Mouse (Mus musculus) brown adipose tissue, adult 24 weeks (tissue): Measurements from ENCODE around the gene Mcfd2. TPM values are rescaled to one million over a fixed set of nuclear protein-coding genes. Genes with fewer than 3 reads are reported as not detected.
"Not testable (repeated sequence)": the region's sequence is repeated elsewhere in the genome, so short reads cannot be mapped to it uniquely, and the experiment has no call there.

Experiments used
- H3K27ac ChIP-seq: fragments of 200-500 bp; replicated peaks from 2 replicates; pipeline ENCODE4 v1.5.1; 2012; ENCODE audit warnings: low read depth, mild to moderate bottlenecking, low read length
- H3K4me1 ChIP-seq: fragments of 200-500 bp; 2 replicates; pipeline ENCODE4 v1.6.1; 2012; ENCODE audit warnings: low read length, mixed read lengths; ENCODE audit not compliant: control insufficient read depth, insufficient read depth, insufficient read length
- H3K4me3 ChIP-seq: fragments of 200-500 bp; 2 replicates; pipeline ENCODE4 v1.5.1; 2012; ENCODE audit warnings: low read depth, mild to moderate bottlenecking, low read length, moderate library complexity; ENCODE audit not compliant: insufficient read depth
- polyA plus RNA-seq: library from polyadenylated mRNA; stranded (reverse); fragments of >200 nt; gene quantifications from 2 replicates; pipeline ENCODE4 v1.2.4, GENCODE M21; 2012; ENCODE audit not compliant: missing spikeins, insufficient read depth, insufficient read length

Gene Mcfd2
- 71.9 and 84.7 TPM in 2 replicates for polyA plus RNA-seq

DNA sequence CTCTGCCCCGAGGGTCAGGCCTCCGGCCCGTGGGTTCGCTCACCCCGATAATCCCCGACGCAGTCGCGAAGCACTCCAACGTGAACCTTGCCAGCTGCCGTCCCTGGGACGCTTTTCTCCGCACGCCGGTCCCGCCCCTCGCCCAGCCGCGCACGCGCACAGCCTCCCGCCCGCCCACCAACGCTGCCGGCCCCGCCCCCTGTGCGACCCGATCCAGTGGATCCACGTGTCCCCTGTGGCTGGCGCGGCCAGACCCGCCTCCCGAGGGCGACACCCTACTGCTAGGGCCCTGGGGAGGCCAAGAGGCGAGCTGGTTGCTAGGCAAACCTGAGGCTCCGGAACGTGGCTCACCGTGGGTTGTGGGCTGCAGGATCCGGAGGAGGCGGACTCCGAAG, at the start of gene Mcfd2:
Mcfd2 (minus strand) TSS at position 144 of the 395 bp plus-strand sequence.
- Histone ChIP-seq H3K4me1 (peaks cover 19% of the 10 kb centered on the region), H3K4me3 (peak within 1 kb of the TSS; percentile 80), H3K27ac (peak within 1 kb of the TSS; percentile 61)

DNA sequence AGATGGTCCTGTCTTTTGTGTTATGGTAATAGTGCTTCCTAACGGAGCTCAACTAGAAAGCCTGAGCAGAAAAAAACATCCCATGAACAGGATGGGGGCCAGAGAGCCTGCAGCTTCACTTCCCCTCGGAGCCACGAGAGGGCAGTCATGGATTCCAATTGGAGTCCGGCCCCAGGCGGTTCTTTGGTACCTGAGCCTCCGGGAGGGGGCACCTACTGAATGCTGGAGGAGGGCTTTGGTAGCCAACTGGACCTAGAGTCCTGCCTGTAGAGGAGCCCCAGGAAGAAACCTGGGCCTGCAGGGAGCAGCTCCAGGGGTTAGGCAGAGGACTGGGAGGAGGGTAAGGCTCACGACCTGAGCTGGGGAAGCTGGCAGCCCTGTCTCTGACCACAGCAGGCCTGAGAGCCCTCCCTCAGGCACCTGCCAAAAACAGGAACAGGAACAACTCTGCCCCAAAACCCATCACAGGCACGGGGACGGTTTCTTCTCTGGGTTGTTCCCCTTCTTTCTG, 49.3 kb upstream of the Mcfd2 start:
- H3K4me3 ChIP-seq, result no peak overlapping the region
- no peak overlapping the region for H3K27ac ChIP-seq
- peaks cover 5% of the 10 kb centered on the region; the same call in 1 of the 2 replicates for H3K4me1 ChIP-seq

DNA sequence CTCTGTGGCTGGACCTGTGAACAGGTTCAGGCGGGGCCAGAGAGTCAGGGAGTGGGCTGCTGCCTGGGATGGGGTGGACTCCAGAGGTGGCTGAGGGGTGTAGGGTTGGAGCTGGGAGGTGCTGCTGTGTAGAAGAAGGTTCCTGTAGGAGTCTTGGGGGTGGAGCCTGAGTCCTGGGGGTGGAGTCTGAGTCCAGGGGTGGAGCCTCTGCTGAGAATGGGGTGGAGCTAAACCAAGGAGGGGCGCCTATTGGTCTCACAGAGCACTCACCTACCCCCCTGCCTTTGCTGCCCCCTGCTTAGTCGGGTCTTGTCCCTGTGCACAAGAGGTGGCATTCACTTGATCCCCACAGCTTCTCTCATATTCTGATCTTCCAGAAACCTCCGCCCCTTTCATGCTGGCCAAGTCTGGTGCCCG, 48.8 kb upstream of the Mcfd2 start:
- Histone ChIP-seq H3K27ac (no peak overlapping the region), H3K4me3 (no peak overlapping the region), H3K4me1 (peaks cover 5% of the 10 kb centered on the region; the same call in 1 of the 2 replicates)

GRCm38 (mm10) chr17:87314121-87314520, 48.4 kb upstream of the Mcfd2 start:
- Histone ChIP-seq H3K4me3 (no peak overlapping the region), H3K27ac (no peak overlapping the region), H3K4me1 (peaks cover 5% of the 10 kb centered on the region; the same call in 1 of the 2 replicates)

DNA sequence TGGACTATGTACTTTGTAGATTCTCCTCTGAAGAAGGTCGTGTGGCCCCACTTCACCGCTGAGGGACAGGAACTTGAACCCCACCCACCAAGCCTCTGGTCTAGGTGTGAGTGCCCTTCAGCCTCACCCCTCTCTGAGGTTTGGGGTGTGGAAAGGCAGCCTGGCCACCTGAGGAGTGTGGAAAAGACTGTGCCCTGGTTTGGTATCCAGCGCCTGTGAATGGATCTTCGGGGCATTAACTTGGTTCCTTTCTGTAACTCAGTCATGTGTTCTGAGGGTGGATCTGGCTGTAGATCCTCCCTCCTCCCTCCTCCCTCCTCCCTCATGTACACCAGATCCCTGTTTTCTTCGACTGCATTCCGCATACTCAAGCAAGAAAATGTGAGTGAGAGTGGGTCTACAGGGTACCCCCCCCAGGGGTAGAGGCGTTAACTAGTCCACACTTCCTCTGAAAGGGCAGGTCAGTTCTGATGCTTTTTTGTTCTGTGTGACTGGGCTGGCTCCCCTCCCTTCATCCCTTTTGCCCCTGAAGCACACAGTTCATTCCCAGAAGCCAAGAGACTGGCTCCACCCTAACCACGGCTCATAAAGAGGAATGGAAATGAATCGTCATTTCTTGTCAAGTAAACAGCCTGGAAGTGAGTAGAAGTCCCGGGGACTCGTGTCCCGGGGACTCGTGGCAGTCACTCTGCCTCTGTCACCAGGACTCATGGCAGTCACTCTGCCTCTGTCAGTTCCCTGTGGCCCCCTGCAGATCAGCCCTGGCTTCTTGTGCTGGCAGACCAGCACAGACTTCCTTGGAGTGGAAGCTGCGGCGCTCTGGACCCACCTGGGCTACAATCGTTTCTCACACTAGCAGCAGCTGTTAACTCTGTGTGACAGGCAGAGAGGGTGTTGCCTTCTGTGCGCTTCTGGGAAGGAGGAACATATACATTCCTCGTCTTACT, 47.5 kb upstream of the Mcfd2 start:
- Histone ChIP-seq H3K4me1 (peaks cover 5% of the 10 kb centered on the region; the same call in 1 of the 2 replicates), H3K4me3 (no peak overlapping the region), H3K27ac (peak overlapping the region; percentile 37)

GRCm38 (mm10) chr17:87312351-87312750, 46.6 kb upstream of the Mcfd2 start:
- Histone ChIP-seq H3K27ac (no peak overlapping the region), H3K4me1 (peaks cover 5% of the 10 kb centered on the region; the same call in 1 of the 2 replicates), H3K4me3 (no peak overlapping the region)

- no peak overlapping the region for H3K4me3 ChIP-seq
- H3K4me1 ChIP-seq, result no peaks in the 10 kb centered on the region
- H3K27ac ChIP-seq, result no peak overlapping the region
These were observed 44.8 kb upstream of the Mcfd2 start for GRCm38 (mm10) chr17:87310497-87310896.

DNA sequence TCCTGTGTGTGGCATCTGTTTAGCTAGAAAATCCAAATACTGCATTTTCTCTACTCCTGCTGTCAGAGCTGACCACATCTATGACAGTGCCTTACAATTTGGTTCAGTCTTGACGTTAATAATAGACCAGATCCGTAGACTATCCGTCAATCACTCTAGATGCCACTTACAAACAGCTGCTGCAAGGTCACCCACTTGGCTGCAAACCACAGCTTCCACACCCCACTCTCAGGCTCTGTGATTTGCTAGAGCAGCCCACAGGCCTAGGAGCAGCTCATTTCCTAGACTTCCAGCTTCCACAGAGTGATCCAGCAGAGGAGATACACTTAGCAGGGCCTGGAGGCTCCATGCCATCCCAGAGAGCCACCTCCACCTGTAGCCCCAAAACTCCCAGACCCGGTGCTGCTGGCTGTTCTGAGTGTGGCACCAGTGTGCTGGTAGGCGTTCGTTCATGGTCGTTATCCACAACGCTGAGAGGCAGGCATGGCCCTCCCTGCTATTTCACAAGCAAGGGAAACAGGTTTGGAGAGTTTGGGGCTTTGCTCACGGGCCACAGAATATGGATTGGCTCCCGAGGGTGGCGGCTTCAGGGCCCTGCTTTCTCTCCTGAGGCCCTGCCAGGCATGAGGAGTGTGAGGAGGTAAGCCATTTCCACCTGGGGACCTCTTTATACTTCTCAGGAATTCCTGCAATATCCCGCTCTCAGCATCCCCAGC, 43.5 kb upstream of the Mcfd2 start:
- no peak overlapping the region for H3K27ac ChIP-seq
- peaks cover 6% of the 10 kb centered on the region for H3K4me1 ChIP-seq
- H3K4me3 ChIP-seq, result no peak overlapping the region

DNA sequence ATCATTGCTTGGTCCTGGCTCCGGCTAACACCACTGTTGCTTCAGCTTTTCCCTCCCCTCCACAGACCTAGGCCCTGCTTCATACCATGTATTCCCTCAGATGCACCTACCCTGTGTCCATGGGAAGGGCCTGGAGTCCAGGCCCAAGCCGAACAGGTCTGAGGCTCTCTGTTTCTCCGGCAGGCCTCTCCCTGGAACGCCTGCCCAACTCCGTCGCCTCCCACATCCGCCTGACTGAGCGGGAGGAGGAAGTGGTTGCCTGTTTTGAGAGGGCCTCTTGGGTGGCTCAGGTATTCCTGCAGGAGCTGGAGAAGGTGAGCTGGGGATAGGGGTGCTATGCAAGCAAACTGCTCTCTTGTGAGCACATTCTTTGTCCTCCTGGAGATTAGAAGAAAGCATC, 41.0 kb upstream of the Mcfd2 start:
- Histone ChIP-seq H3K4me3 (no peak overlapping the region), H3K4me1 (peaks cover 15% of the 10 kb centered on the region), H3K27ac (no peak overlapping the region)

GRCm38 (mm10) chr17:87305065-87305464, 39.3 kb upstream of the Mcfd2 start:
- Histone ChIP-seq H3K4me1 (peaks cover 15% of the 10 kb centered on the region), H3K4me3 (no peak overlapping the region), H3K27ac (no peak overlapping the region)

DNA sequence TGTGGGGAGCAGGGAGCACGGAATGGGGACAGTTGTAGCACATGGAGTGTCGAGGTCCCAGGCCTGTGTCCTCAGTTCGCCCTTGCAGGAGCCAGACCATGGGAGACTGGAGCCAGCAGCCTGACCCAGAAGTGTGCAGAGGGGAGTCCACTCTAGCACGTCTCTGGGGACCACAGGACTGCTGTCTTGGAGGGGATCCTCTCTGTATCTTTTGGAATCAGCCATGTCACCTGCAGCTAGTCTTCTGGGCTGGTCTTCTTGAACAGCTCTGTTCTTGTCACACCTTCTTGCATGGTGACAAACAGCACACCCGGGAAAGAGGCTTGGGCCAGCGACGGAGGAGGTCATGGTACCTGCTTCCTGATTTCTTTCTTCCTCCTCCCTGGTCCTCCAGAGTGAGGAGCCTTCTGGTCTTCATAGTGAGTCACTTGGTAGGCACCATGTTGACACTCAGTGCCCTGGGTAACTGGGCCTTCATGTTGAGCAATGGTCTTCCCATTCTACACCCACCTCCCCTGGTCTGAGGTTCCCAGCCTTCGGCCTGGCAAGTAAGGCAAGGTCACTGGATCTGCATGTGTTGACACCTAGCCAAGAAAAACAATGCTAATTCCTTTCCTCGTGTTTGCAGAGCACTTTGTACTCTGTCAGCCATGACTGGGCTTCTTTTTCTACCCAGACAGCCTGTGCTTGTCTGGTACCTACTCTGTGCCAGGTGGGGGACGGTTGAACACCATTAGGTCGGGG, 38.6 kb upstream of the Mcfd2 start:
- Histone ChIP-seq H3K4me1 (peaks cover 15% of the 10 kb centered on the region), H3K27ac (no peak overlapping the region), H3K4me3 (no peak overlapping the region)

GRCm38 (mm10) chr17:87302014-87302794, 36.5 kb upstream of the Mcfd2 start:
- H3K4me3 ChIP-seq, result no peak overlapping the region
- peak overlapping the region; percentile 59 for H3K27ac ChIP-seq
- peaks cover 19% of the 10 kb centered on the region for H3K4me1 ChIP-seq

DNA sequence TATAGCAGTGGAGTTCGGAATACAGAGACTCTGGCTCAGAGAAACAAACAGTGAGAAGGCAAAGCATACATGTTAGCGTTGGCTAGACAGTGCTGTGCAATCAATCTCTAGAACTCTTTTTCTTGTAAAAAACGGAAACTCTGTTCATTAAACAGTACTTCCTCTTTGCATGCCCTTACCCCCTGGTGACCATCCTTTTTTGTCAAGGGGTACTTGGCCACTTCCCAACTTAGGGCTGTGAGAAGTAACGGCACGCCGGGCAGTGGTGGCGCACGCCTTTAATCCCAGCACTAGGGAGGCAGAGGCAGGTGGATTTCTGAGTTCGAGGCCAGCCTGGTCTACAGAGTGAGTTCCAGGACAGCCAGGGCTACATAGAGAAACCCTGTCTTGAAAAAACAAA, 35.9 kb upstream of the Mcfd2 start:
- H3K4me3 ChIP-seq, H3K27ac ChIP-seq: not testable (repeated sequence)
- peaks cover 19% of the 10 kb centered on the region for H3K4me1 ChIP-seq

DNA sequence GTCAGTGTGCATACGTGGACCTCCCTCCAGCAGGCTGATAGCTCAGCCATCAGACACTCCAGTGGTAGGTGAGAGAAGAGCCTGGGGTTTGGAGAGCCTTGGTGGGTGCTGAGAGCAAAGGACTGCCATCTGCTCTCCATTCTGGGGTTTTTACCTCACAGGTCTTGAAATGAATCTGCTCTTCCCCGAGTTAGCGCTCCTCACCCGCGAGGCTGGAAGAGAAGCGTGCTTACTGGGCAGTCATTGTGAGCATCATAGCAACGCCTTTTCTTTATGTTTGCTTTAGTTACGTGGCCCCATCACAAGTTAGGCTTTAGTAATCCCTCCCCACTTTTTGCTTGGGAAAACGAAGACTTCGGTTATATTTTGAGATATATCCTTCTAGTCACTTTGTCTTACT, 34.6 kb upstream of the Mcfd2 start:
- Histone ChIP-seq H3K4me3 (no peak overlapping the region), H3K27ac (no peak overlapping the region), H3K4me1 (peaks cover 19% of the 10 kb centered on the region)
